Mouse (Mus musculus) liver, embryonic 11.5 days (tissue): Measurements from ENCODE around the gene Lin7a. TPM values are rescaled to one million over a fixed set of nuclear protein-coding genes. Genes with fewer than 3 reads are reported as not detected.

ENCODE experiments used
- ATAC-seq: fragments of 200-750 bp; cut with Nextera tagmentation; replicated peaks from 2 replicates; pipeline ENCODE4 v1.8.0; 2017; ENCODE audit warnings: moderate number of reproducible peaks, mild to moderate bottlenecking, moderate TSS enrichment, moderate library complexity; ENCODE audit not compliant: low FRiP score
- DNase-seq: peaks from one replicate; pipeline ENCODE4 v3.0.0-alpha.2; 2017; ENCODE audit warnings: low spot score
- H3K27ac ChIP-seq: fragments of 300-500 bp; sonication (generic); 2 replicates; pipeline ENCODE4 v1.5.1; 2014; ENCODE audit warnings: mild to moderate bottlenecking, low read depth, low read length, control low read depth
- H3K27me3 ChIP-seq: fragments of 300-500 bp; sonication (generic); replicated peaks from 2 replicates; pipeline ENCODE4 v1.6.1; 2014; ENCODE audit warnings: low read length, mixed read lengths; ENCODE audit not compliant: control insufficient read depth, insufficient read depth
- H3K36me3 ChIP-seq: fragments of 300-500 bp; sonication (generic); 2 replicates; pipeline ENCODE4 v1.6.1; 2014; ENCODE audit warnings: mild to moderate bottlenecking, low read length, moderate library complexity, mixed read lengths; ENCODE audit not compliant: control insufficient read depth, insufficient read depth
- H3K4me1 ChIP-seq: fragments of 300-500 bp; sonication (generic); replicated peaks from 2 replicates; pipeline ENCODE4 v1.6.1; 2014; ENCODE audit warnings: low read length, mixed read lengths; ENCODE audit not compliant: control insufficient read depth, insufficient read depth
- H3K4me2 ChIP-seq: fragments of 300-500 bp; sonication (generic); 2 replicates; pipeline ENCODE4 v1.6.1; 2014; ENCODE audit warnings: mild to moderate bottlenecking, control low read depth, moderate library complexity
- H3K4me3 ChIP-seq: fragments of 300-500 bp; sonication (generic); 2 replicates; pipeline ENCODE4 v1.5.1; 2014; ENCODE audit warnings: low read depth, low read length, control low read depth
- H3K9ac ChIP-seq: fragments of 300-500 bp; sonication (generic); 2 replicates; pipeline ENCODE4 v1.6.1; 2014; ENCODE audit warnings: low read depth, low read length, control low read depth
- H3K9me3 ChIP-seq: fragments of 300-500 bp; sonication (generic); 2 replicates; pipeline ENCODE4 v1.6.1; 2016; ENCODE audit warnings: low read length, inconsistent platforms, mixed read lengths; ENCODE audit not compliant: control insufficient read depth
- WGBS: fragments of 180-500 bp; shearing (Covaris S2); extraction: QIAGEN DNeasy Blood & Tissue Kit; methylation state at CpG from one replicate; pipeline ENCODE4 v1.1.7; 2014; 5-methylcytosine and 5-hydroxymethylcytosine counted together
- polyA plus RNA-seq: library from polyadenylated mRNA; unstranded; fragments of >200 nt; fragmentation: Nextera tagmentation; extraction: Ambion mirVana; gene quantifications from 2 replicates; pipeline ENCODE4 v1.2.1, GENCODE M21; 2014

Gene Lin7a
- 1.2 and 1.7 TPM in 2 replicates for polyA plus RNA-seq

GRCm38 (mm10) chr10:107271321-107272130, at the start of gene Lin7a:
Lin7a (plus strand) TSS chr10:107271686.
- ATAC-seq (peak; percentile 51; the same call in 1 of the 2 replicates), DNase-seq (peak; percentile 30)
- Histone ChIP-seq H3K4me3 (peak within 1 kb of the TSS; percentile 56), H3K36me3 (no peaks in the 10 kb centered on the region), H3K9me3 (no peaks in the 10 kb centered on the region), H3K9ac (no peak within 1 kb of the TSS), H3K4me2 (peak within 1 kb of the TSS; percentile 73), H3K27me3 (peaks cover 31% of the 10 kb centered on the region), H3K4me1 (no peaks in the 10 kb centered on the region), H3K27ac (0 out of 2 replicates have a peak within 1 kb of the TSS, but pooled peaks have one; percentile 13)
- 3% methylated on average over 37 of the region's 38 CpGs for WGBS

- H3K4me2 ChIP-seq = no peak overlapping the region
- no peak overlapping the region for H3K27ac ChIP-seq
- ATAC-seq (no peak), DNase-seq (no peak)
- no peaks in the 10 kb centered on the region for H3K4me1 ChIP-seq
- no peaks in the 10 kb centered on the region for H3K9me3 ChIP-seq
- no peak overlapping the region for H3K4me3 ChIP-seq
- 76% methylated on average over 2 of the region's 2 CpGs for WGBS
- no peaks in the 10 kb centered on the region for H3K27me3 ChIP-seq
- H3K36me3 ChIP-seq = no peaks in the 10 kb centered on the region
- no peak overlapping the region for H3K9ac ChIP-seq
Observed at GRCm38 (mm10) chr10:107221726-107222125, 49.8 kb upstream of the Lin7a start.

GRCm38 (mm10) chr10:107222406-107223185, 48.9 kb upstream of the Lin7a start:
- ATAC-seq (no peak), DNase-seq (no peak)
- Histone ChIP-seq H3K4me2 (no peak overlapping the region), H3K9me3 (no peaks in the 10 kb centered on the region), H3K36me3 (no peaks in the 10 kb centered on the region), H3K4me1 (no peaks in the 10 kb centered on the region), H3K27me3 (no peaks in the 10 kb centered on the region), H3K27ac (no peak overlapping the region), H3K9ac (no peak overlapping the region), H3K4me3 (no peak overlapping the region)
- 82% methylated on average over 8 of the region's 8 CpGs for WGBS

- Histone ChIP-seq H3K4me2 (no peak overlapping the region), H3K9me3 (no peaks in the 10 kb centered on the region), H3K4me1 (no peaks in the 10 kb centered on the region), H3K9ac (no peak overlapping the region), H3K36me3 (no peaks in the 10 kb centered on the region), H3K27ac (no peak overlapping the region), H3K4me3 (no peak overlapping the region), H3K27me3 (no peaks in the 10 kb centered on the region)
- WGBS = 80% methylated on average over 3 of the region's 3 CpGs
- DNase-seq (no peak), ATAC-seq (no peak)
Observed at GRCm38 (mm10) chr10:107223186-107223440, 48.4 kb upstream of the Lin7a start.

- no peak overlapping the region for H3K9ac ChIP-seq
- no peak overlapping the region for H3K4me2 ChIP-seq
- no peaks in the 10 kb centered on the region for H3K27me3 ChIP-seq
- no peak overlapping the region for H3K4me3 ChIP-seq
- H3K36me3 ChIP-seq = no peaks in the 10 kb centered on the region
- no peak for ATAC-seq
- WGBS = 80% methylated on average over 3 of the region's 3 CpGs
- DNase-seq = no peak
- H3K9me3 ChIP-seq = no peaks in the 10 kb centered on the region
- no peaks in the 10 kb centered on the region for H3K4me1 ChIP-seq
- no peak overlapping the region for H3K27ac ChIP-seq
Observed at GRCm38 (mm10) chr10:107223821-107224220, 47.7 kb upstream of the Lin7a start.

- WGBS = 90% methylated on average over 6 of the region's 6 CpGs
- DNase-seq = no peak
- H3K27ac ChIP-seq = no peak overlapping the region
- ATAC-seq = no peak
- no peaks in the 10 kb centered on the region for H3K4me1 ChIP-seq
- no peaks in the 10 kb centered on the region for H3K36me3 ChIP-seq
- no peak overlapping the region for H3K9ac ChIP-seq
- no peak overlapping the region for H3K4me2 ChIP-seq
- H3K4me3 ChIP-seq = no peak overlapping the region
- no peaks in the 10 kb centered on the region for H3K27me3 ChIP-seq
- H3K9me3 ChIP-seq = no peaks in the 10 kb centered on the region
Observed at GRCm38 (mm10) chr10:107224596-107225330, 46.7 kb upstream of the Lin7a start.

GRCm38 (mm10) chr10:107225331-107225835, 46.1 kb upstream of the Lin7a start:
- Histone ChIP-seq H3K9ac (no peak overlapping the region), H3K27me3 (no peaks in the 10 kb centered on the region), H3K27ac (no peak overlapping the region), H3K36me3 (no peaks in the 10 kb centered on the region), H3K4me1 (no peaks in the 10 kb centered on the region), H3K4me3 (no peak overlapping the region), H3K4me2 (no peak overlapping the region), H3K9me3 (no peaks in the 10 kb centered on the region)
- DNase-seq = no peak
- ATAC-seq = no peak
- WGBS = 80% methylated on average over 4 of the region's 4 CpGs

GRCm38 (mm10) chr10:107225871-107226270, 45.6 kb upstream of the Lin7a start:
- no peaks in the 10 kb centered on the region for H3K27me3 ChIP-seq
- no peak for DNase-seq
- H3K9me3 ChIP-seq = no peaks in the 10 kb centered on the region
- WGBS = 80% methylated on average over 4 of the region's 4 CpGs
- H3K4me2 ChIP-seq = no peak overlapping the region
- H3K4me1 ChIP-seq = no peaks in the 10 kb centered on the region
- no peak overlapping the region for H3K27ac ChIP-seq
- no peaks in the 10 kb centered on the region for H3K36me3 ChIP-seq
- ATAC-seq = no peak
- no peak overlapping the region for H3K4me3 ChIP-seq
- no peak overlapping the region for H3K9ac ChIP-seq
